Mouse (Mus musculus) testis, adult 2 months (tissue): ENCODE data around the gene D7Ertd443e.

Experiments
- CTCF ChIP-seq: fragments of 200-500 bp; IDR thresholded peaks from 2 replicates; pipeline ENCODE4 v1.5.1; 2012; ENCODE audit warnings: low read depth, mild to moderate bottlenecking, inconsistent platforms, low read length, moderate library complexity; ENCODE audit not compliant: control insufficient read depth, insufficient read depth, insufficient replicate concordance
- POLR2A ChIP-seq: fragments of 200-500 bp; IDR thresholded peaks from 2 replicates; pipeline ENCODE4 v1.6.1; 2012; ENCODE audit warnings: low read depth, mild to moderate bottlenecking, inconsistent platforms, low read length, moderate library complexity; ENCODE audit not compliant: control insufficient read depth

DNA sequence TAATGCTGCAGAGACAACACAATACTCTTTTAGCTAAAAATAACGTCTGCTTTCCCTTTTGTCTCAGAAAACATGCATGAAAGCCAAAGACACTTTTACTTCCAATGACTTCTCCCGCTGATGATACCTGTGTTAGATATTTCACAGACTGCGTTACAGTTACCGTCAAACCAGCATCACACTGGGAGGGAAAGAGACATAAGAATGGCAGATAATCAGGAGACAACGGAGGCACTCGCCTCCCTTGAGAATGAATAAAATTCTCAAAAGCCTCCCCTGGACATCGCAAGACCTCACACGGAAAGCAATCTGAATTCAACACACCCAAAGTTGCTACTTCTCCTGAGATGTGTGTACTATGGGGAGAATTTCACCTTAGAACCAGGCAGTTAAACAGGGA is 11.3 kb upstream of the D7Ertd443e start:
- TF ChIP-seq CTCF (no peak), POLR2A (no peak)
